Mouse (Mus musculus) spleen, embryonic (tissue): ENCODE measurements at regions not wholly inside any gene's neighbourhood (a gene's known extent, or its start where the extent isn't known, plus 50 kb on each side); places are given as distances from the start of the nearest gene placed in this dataset.

ENCODE experiments used
- CTCF ChIA-PET: fragments of 350-600 bp; sonication (Branson Sonifier 250); formaldehyde crosslinking; loops from one replicate; lab custom pipeline; 2022; lab: Charles Lee

DNA sequence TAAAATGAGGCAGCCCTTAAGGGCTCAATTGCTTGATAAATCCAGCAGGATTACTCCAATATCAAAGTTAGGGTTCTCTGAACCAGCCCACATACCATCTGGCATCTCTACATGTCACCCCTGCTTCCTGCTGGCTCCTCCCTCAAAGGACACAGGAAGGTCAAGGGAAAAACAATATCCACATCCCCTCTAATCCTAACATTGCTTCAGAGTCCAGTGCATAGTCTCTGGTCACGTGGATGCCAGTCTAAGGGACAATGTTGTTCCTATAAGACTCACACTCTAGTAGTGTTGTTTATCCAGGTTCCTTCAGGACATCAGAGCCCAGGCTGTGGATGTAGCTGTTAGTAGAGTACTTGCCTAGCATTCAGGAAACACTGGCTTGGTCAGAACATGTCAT lies 124.9 kb upstream of the Foxa2 start:
- CTCF ChIA-PET: no interaction called here

DNA sequence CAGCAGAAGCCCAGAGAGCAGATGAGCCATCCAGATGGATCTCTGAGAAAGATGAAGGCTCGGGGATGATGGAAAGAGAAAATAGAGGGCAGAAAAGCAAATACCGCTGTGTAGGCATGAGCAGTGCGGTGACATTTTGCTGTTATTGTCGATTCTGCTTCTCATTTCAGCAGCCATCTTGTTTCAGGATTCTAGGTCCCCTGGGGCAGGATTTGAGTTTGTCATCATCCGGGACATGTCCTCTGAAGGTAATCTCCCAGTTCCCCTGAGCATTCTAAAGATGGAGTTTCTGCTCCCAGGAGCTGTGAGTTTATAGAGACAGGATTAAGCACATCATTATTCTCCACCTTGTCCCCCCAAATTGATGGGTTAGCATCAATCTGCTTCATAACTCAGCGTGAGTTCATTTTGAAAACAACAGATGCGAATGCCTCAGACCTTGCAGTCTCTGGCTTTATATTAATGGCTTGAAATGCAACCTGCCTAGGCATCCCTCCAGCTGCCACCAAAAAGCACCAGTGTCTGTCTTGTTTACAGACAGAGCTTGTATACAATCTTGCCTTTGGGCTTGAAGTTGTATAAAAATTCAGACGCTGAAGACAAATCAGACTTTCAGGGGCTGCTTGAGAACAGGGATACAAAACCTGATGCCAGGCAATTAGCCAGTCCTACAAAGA lies 128.6 kb upstream of the Foxa2 start:
- CTCF ChIA-PET: no interaction called here

DNA sequence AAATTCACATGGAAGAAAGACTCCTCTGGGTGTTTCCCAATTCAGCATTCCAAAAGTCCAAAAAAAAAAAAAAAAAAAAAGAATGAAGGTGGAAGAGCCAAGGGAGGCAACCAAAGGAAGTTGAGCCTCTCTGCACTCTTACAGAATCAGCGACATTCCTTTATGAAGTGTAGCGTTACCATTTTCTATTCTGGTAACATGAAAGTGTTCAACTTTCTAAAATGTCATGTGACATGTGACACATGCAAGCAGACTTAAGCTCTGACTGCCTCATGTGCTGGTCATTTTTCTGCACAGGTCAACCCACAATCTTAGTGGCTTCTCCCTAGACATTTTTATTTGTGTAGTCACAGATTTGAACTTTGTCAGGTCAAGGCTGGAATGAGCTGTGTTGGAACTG lies 133.5 kb upstream of the Foxa2 start:
- CTCF ChIA-PET: no interaction called here

DNA sequence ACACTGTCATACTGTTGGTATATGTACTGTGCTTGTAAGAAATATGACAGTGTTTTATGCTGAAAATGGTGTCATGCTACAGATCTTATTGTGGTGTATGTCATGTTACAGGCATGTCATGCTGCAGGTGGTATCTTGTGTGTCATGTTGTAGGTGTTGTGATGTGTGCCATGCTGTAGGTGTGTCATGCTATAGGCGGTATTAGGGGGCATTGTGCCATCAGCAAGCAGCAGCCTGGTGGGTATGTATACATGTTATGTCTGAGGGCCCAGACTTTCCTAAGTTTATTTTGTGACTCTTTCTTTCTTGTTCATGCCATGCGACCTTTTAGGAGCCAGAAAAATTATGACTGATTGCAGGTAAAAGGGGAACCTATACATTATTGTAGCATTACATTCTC lies 134.7 kb upstream of the Foxa2 start:
- CTCF ChIA-PET: no interaction called here

DNA sequence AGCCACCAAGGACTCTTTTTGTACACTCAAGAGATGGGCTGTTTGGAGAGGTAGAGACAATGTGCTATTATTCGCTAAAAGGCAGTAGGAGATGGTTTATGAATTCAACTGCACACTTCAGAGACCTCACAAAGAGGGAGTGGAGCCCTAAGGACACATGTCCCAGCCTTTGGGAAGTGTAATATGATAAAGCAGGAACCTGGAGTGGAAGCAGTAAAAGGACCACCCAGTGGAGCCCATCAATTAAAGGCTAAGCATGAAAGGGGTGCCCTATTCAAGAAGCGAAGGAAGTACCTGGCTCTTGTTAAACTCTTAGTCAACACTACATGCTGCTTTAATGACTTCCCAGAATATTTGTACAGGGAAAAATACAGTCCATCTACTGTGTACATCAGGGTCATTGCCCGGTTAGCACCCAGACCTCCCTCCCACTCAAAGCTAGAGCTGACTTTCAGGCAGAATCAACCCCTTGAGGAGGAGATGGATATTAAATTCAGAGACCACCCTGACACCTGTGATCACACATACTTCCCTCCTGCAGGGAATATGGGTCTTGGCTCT lies 135.8 kb upstream of the Foxa2 start:
- CTCF ChIA-PET: no interaction called here

DNA sequence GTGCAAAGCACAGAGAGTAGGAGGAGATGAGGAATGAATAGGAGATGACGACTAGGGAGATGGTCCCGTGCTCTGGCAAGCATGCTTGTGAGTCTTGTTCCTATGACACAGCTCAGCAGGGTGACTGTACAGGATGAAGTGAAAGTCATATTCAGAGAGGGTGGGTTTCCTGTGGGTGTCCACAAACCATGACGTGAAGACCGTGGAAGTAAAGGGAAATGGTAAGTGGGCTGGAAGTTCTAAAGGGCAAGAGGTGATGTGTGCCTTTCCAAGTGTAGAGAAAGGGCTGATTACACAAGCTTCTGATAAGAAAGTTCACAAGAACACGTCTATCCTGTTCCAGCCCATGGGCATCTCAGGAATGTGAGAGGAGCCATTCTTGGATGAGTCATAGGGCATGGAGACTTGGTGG lies 138.0 kb upstream of the Foxa2 start:
- CTCF ChIA-PET: no interaction called here

DNA sequence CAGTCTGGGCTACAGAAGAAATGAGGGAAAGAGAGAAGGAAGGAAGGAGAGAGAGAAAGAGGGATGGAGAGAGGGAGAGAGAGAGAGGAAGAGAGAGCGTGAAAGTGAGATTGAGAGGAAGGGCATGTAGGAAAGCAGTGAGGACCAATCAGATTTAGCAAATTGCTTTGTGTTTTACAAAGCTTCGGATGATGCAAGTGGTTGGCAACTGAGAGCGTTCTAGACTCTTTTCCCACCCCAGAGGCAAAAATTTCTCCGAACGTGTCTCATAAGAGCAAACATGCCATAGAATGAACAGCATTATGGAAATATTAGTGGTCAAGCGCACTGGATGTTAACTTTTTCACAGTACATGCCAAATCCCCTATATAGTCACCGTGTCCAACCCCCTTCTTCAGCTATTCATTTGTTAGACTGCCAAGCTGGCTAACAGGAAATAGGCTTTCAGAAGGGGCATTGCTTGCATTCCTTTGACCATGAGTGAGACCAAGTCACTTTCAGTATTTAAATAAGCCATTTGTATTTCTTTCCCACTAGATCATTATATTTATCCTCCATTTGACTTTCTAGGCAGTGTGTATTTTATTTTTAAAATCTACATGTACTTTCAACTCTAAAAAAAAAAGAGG lies 139.7 kb upstream of the Foxa2 start:
- CTCF ChIA-PET: no interaction called here

DNA sequence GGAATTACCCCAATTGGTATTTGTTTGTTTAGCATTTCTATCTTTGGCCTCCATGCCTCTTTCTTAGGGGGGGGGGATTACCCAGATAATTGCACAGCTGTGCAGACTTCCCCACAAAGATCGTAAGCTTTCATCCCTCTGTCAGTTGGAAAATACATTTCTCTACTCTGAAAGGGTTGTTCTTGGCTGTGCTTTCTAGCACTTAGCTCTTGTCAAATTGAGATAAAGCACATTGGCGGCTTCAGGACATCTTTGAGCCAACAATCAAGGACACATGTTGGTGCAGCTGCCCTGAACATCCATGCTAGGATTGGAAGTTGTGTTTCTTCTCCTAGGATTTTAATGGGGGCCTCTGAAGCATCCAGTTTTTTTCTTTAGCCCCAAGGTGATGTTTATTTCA lies 142.1 kb upstream of the Foxa2 start:
- CTCF ChIA-PET: no interaction called here

DNA sequence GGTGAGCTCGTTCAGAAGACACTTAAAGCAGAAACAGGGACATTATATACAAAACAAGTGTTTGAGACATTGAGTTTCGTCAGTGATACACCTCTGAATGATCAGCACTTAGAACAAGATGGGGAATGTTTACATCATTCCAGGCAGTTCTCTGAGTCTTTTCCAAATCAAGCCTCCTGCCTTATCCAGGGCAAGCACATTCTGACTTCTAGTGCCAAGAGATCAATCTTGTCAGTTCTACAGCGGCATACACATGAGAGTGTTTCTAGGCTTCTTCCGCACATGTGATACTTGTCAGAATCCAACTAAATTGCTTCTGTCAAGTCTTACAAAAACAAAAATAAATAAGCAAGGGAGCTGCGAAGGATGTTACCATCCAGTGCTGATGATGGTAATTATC lies 142.5 kb upstream of the Foxa2 start:
- CTCF ChIA-PET: no interaction called here

DNA sequence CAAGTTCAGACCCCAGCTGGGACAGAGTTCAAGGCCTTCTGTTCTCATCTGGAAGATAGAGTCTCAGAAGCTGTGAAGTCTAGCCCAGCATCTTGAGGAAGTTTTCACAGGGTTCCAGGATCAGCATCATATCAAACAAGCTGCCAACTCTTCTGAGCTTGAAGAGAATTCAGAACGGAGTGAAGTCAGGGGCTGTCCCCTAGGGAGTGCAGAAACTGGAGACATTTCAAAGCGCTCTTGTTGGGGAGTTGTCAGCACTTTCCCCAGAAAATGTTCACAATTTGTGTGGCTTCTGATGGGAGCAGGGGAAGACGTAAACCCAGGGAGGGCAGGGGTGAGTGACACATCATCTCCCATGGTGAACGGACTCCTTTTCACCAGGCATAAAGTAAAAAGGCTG lies 146.2 kb upstream of the Foxa2 start:
- CTCF ChIA-PET: no interaction called here

DNA sequence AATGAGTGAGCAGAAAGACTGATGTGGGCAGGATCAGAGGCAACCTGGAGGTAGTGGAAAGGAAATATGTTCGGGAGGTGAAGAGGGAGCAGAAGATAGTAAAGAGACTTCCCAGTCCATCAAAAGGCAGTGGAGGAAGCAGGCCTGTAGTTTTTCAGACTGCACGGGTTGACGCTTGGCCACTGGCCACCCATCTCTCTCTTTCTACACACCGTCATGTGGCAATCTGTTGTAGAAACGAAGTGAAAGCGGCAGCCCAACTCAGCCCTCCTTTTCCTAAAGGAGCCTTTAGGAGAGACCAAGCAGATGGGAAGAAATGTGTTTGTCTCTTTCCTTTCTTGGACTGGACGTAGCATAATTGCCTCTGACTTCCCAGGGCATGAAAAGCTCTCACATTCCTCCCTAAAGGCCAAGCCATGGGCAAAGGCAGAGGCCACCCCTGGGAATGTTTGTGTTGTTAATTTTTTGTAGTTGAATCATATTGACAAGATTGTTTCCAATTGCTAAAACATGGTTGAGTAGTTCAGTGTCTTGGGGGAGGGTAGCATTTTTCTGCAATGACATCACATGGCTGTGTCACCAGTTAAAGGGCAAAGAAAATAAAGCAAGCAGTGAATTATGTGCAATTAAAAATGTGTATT lies 150.7 kb upstream of the Foxa2 start:
- CTCF ChIA-PET: no interaction called here

DNA sequence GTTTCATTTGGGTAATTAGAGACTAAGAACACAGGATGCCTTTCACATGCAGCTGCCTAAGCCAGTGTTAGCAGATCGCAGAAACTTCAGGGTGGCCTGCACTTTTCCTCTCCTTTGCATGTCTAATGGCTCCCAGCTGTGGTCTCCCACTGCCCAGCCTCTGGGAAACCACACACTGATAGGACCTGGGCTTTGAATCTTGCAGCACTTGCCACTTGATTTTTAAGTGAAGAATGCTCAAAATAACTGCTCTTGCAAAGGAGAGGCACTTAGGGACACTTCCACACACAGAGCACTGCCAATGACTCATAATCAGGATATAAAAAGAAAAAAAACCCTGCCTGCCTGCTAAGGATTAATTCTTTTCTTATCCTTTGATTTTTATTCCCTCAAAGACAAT lies 159.9 kb upstream of the Foxa2 start:
- CTCF ChIA-PET: no interaction called here

DNA sequence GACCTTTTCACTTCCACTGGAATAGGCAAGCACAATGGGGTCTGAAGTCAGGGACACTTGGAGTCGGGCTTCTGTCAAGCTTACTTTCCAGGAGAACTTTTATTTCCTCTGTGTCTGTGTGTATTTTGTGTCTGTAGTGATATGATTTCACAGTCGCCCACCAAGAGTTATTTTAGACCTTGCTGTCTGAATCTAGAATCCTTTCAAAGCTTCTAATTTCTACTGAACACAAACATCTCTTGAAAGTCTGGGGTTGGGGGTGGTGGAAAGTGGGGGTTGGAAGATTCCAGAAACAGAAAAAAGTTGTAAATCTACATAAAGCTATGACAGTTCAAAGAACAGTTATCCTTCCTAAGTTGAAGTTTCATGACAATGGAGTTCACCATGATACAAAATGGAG lies 164.0 kb upstream of the Foxa2 start:
- CTCF ChIA-PET: no interaction called here

DNA sequence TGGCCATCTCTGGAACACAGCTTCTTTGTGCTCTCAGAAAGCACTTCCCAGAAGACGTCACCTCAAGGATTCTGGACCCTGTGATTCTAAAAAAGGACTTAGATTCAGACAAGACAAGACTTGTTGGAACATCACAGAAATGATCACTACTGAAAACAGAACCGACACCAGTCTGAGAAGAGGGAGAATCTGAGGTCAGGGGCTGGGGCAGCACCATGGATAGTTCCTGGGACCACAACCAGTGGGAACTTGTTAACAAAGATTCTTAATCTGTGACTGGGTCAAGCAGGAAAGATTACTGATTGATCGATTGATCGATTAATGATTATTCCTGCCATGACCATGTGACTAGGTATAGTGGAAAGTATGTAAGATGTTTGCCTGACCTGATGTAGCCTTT lies 170.4 kb upstream of the Foxa2 start:
- CTCF ChIA-PET: no interaction called here

DNA sequence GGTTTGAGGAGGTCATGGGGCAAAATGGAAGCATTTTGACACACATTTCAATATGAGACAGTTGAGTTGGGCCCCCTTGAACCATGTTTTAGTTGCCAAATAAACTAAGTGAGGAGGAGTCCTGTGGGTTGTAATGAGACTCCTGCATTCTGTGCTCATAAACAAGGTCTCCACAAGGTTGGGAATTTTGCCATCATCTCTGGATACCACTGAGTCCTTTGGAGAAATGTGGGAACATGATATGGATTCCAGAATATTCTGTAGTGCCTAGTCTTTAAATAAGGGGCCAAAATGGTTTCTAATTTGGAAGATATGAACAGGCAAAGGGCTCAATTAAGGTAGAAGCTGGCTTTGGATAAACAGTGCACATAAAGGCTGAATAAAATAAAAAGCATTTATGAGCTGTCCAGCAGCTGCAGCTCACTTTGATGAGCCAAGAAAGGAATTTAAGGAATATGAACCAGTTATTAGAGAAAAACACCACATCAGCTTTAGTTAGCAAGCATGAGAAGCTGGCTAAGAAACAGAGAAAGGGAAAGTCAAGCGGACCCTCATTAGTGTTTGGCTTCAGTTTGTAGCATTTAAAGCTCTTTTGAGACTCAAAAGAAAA lies 161.3 kb upstream of the Sstr4 start:
- CTCF ChIA-PET: no interaction called here

DNA sequence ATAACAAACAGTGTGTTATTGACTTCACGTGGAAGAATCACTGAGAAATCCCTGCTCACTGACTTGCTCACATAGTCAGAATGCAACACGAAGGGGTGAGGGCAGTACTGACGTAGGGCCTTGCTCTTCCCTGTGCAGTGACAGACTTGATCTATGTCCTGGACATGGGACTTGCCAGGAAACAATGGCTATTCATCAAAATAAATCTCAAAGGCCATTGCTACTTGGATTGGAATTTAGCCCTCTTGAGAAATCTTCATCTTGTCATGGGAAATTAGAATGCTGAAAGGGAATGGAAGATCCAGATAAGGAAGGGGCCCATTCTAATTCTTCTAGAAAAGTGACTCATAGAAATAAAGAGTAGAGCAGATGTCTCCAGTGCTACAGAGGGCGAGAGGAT lies 158.0 kb upstream of the Sstr4 start:
- CTCF ChIA-PET: no interaction called here

DNA sequence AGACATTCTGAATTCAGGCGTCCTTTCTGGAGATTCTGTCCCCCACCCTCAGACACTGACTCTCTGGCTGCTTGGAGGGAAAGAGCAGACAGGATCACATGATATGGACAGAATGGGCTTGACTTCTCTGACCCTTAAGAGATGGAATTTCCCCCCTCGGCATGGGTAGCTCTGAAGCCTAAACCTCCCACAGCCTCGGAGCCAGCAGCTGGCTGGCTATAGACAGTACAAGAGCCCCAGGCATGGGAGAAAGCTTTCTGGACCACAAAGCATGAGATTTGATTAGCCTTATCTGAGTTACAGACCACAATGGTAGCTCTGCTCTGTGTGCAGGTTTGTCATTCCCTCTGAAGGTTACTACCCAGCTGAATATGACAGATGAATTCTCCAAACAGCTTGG lies 156.1 kb upstream of the Sstr4 start:
- CTCF ChIA-PET: interaction anchor here (0.6 kb wide), 1 partner anchor 55 kb away, joined by 4 read pairs; no protein-coding TSS in a partner anchor

DNA sequence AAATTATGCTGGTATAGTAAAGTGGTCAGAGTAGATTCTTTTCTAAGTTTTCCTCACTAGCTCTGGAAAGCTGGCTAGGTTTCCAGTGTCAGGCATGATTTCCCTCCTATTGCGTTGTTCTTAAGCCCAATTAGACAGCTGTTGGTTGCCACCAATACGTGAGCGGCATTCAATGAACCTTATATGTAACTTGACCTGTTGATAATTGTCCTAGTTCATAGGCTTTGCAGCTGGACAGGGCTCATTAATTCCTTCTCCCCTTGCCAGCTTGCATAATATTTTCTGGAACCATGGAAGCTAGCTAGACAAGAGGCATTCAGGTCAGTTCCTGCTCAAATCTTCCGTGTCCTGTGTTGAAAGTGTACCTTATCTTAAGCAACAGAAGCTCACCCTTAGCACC lies 152.9 kb upstream of the Sstr4 start:
- CTCF ChIA-PET: no interaction called here

DNA sequence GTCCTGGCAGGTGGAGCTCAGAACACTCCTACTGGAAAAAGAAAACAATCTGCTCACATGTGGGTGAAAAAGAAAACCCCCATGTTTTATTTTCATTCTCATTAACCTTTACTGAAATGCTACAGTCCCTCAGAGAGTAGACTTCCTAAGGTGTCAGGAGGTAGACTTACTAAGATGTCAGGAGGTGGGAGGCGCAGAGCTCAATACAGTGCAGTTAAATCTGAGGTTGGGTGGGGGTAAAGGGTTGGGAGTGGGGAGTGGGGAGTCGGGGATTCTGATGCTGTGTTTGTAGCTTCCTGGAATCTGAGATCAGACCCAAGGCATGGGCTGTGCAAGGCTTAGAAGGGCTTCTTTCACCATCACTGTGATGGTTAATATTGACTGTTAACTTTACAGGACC lies 149.6 kb upstream of the Sstr4 start:
- CTCF ChIA-PET: no interaction called here

DNA sequence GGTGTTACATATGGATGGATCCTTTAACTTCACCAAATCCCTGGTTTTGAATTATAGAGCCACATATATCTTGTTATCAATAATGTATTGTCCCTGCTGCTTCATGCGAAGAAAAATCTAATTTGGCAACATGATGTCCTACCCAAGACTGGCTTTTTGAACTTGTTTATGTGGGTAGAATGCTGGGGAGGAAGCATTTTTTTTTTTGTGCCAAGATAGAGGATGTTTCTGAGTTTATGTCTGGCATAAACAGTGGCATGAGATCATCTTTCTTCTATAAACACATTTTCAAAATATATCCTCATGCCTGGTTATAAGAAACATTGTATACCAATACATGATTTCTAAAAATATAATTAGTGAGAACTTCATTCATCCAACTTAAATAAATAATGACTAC lies 144.2 kb upstream of the Sstr4 start:
- CTCF ChIA-PET: no interaction called here

DNA sequence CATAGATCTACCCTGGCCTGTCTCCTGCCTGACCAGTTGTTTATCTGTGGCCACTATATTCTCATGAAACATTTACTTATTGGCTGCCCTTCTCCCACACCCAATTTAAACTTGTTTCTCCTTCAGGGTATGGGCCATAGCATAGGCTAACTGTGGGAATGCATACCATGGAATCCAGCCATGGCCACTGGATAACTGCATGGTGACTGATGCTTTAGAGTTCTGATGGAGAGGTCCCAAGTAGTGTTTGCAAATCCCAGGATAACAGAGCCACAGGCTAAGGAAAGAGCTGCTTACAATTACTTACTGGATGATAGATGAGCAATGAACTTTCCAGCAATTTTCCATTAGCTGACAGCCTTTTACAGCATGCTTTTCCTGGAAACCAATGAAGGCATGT lies 139.5 kb upstream of the Sstr4 start:
- CTCF ChIA-PET: no interaction called here

DNA sequence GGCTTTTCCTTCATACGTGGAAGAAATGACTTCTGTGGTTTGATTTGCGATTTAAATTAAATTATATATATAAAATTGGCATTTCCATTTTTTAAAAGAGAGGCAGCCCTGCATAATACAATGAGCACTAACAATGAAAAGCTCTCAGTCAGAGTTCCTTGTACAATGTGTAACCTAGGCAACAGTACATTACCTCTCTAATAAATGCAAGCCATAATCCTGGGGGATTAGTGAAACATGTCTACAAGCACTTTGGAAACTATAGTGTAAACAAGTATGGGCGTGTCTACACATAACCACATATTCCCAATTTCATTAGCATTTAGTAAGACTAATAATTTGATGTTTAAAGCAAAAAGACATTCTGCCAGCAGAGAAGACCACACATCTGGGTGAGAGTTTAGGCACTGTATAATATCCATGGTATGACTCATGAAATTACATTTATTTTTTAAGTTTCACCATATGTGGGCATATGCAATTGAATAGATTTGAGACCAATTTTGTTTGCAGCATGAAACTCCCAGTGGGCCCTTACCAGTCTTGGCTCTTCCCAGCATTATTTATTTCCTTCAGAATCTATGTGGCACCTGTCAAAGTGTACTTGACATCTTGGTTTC lies 130.9 kb upstream of the Sstr4 start:
- CTCF ChIA-PET: no interaction called here
